Mouse (Mus musculus) common myeloid progenitor, adult 5-6 weeks (primary cell): ENCODE data around the gene Tomt. TPM values are rescaled to one million over a fixed set of nuclear protein-coding genes. Genes with fewer than 3 reads are reported as not detected.

Experiments used
- ATAC-seq: replicated peaks from 2 replicates; pipeline ENCODE4 v1.8.0; 2016; ENCODE audit warnings: low read depth, mild to moderate bottlenecking, moderate TSS enrichment, inconsistent platforms; ENCODE audit not compliant: poor library complexity, severe bottlenecking
- total RNA-seq: library from RNA; stranded (forward); fragments of 200-1000, 187-1606 nt; gene quantifications from 2 replicates; pipeline ENCODE4 v1.2.3, GENCODE M21; 2017

Tomt gene
- total RNA-seq, 1 experiment from 2014 or later, result 0.91 TPM

- peak; percentile 88 for ATAC-seq
These were observed 435 bp downstream of the Tomt start, which contains the start of gene Lamtor1 for GRCm38 (mm10) chr7:101905561-101906286. TSS of gene Lamtor1 (plus strand) at chr7:101905904.

- no peak for ATAC-seq
These were observed 3.3 kb downstream of the Tomt start for GRCm38 (mm10) chr7:101902846-101903245.

DNA sequence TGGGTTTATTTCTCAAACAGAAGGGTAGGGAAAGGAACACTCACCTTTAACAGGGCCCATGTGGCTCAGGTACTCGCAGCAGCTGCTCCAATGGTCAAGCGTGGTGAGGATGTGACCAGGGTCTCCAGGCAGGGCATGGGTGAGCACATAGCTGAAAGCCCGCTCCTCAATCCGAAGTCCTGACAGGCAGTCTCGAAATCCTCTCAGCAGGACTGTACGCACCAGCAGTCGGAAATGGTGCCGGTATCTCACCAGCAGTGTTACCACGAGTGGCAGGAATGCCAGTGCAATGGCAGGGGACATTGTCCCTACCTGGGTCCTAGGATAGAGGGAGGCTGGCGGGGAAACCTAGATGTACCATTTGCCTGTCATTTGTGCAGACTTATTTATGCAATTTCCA, 4.2 kb downstream of the Tomt start:
- ATAC-seq, result no peak

DNA sequence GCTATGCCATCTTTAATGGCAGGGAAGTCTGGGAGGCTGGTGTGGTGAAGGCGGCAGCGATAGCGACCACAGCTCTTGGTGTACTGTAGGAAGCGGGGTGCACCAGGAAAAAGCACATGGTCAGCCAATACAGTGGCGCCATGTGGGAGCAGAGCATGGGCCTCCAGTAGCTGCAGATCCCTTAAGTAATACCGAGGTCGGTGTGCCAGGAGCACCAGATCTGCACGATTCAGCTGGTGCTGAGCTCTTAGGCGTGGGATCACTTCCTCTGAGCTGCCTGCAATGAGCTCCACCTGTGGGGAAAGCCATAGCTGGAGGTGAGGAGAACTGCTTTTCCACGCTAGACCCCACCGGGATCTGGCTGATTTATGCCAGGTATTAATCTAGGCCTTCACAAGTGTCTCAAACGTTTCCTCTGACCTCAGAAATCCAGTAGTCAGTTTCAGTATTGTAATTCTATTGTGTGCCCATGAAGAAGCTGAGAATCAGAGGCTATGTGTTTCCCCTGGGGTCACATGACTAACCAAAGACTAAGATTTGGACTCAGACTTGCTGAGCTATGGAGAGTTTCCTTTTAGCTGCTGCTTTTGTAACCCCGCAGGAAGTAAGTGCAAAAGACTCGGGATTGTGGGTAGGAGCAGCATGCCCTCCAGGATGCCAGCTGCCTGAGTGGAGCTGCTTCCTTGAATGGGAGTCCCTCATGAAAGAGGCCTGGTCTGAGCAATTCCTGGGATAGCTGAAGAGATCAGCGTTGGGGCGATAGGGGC, 5.6 kb downstream of the Tomt start:
- ATAC-seq, result no peak

GRCm38 (mm10) chr7:101896104-101897066, 9.8 kb downstream of the Tomt start:
- ATAC-seq, result peak; percentile 92

- no peak for ATAC-seq
These were observed 10.5 kb downstream of the Tomt start for GRCm38 (mm10) chr7:101895695-101896094.

DNA sequence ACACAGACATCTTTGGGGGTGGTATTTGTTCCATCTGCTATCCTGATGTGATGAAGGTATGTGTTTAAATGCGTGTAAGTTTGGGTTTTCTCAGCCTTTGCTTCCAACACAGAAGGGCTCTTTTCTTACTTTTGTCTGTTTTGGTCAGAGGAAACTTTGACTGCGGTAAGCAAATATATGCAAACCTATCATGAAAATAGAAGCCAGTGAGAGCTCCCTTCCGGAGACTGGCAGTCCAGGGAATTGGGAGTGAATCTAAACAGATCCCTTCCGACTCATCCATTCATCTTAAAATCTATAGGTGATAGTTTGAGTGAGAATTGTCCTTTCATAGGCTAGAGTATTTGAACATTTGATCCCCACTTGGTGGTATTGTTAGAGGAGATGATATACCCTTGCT, 17.7 kb downstream of the Tomt start:
- no peak for ATAC-seq

- no peak for ATAC-seq
These were observed 19.9 kb downstream of the Tomt start for GRCm38 (mm10) chr7:101886274-101886673.

DNA sequence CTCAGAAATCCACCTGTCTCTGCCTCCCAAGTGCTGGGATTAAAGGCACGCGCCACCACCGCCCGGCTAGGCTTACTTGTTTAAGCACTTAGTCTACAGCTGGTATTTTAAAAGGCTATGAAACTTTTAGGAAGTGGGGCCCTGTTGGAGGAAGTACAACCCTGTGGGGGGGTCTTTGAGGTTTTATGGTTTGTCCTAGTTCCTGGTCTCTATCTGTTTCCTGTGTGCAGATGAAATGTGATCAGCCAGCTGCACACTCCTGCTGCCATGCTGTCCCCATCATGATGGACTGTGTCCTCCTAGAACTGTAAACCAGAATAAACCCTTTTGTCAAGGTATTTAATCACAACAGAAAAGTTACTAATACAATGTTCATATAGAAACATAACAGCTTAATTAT, 22.0 kb downstream of the Tomt start:
- ATAC-seq, result 0 out of 2 replicates have a peak, but pooled peaks have one; percentile 25

DNA sequence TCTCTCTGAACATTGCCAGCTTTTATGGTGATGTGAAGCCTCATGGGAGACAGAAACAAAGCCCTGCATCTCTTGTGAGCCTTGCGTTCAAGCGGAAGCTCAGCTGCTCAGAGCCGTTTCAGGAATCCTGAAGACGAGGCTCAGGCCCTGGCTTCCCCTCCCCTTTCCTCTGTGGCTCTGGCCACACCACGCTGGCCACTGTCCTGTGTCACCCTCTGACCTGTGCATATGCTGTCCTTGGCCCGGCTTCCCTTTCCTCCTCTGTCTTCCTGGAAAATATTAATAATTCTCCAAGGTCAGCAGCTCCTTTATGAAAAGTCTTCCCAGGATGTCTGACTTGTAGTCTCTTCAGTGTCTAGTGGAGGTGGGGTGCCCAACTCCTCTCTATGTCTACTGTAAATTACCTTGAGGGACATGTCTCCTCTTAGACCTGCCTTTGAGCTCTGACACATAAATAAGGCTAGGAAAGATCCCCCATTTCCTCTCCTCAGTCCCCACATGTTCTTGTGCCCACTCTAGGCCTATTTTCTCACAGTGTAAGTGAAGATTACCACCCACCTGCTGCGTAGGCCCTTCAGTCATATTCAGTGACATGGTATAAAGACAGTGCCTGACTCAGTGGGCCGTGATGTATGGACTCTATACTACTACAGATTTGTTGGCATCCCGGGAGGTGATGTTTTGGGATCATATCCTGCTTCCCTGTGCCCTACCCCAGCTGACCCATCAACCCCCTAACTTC, 23.6 kb downstream of the Tomt start:
- no peak for ATAC-seq

DNA sequence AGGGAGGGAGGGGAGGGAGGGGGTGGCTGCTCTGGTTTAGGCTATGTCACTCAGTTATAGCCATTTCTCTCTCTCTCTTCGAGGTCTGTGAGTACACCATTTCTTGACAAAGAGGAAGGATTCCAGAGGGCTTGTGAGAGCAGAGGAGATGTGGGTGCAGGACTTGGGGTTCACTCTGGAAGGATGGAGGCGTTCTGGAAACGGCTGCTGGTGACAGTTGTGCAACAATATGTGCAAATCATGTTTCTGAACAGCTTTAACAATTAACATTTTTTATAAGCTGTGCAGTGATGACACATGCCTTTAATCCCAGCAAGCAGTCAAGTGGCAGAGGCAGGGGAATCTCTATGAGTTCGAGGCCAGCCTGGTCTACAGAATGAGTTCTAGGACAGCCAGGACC, 25.3 kb downstream of the Tomt start:
- ATAC-seq, result no peak

DNA sequence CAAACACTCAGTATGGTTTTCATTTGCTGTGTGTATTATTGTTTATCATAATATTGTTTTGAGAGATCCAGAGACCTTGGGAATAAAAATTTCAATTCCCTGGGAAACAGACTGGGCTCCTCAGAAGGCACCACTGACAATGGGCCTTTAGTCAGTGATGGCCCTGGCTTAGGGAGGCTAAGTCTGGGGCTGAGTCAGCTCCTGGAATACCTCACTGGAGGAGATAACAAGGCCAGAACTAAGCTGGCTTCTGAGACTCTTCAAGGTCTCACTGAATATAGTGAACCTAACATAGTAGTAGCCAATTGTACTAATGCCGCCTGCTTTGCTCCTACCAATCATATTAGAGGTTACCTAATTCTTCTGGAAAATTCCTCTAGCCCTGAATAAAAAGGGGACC, 30.2 kb downstream of the Tomt start:
- no peak for ATAC-seq

DNA sequence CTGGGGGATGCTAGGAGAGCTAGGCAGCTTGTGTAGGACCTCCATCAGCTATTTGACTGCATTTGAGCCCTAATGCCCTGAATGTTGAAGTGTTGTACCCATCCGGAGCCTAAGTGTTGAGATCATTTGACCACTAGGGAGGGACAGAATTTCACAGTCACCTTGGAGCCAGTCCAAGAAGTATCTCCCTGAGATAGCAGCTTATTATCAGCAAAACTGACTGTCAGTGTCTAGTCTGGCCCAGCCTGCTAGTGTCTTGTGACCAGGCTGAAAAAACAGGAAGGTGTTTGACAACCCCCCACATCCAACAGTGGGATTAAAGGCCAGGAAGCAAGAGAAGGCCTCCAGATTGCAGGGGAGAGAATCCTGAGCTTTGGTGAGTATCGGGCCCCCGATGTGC, 34.9 kb downstream of the Tomt start:
- peak; percentile 22; the same call in 1 of the 2 replicates for ATAC-seq

- no peak for ATAC-seq
These were observed 35.5 kb downstream of the Tomt start, which contains the start of gene Folr1 for GRCm38 (mm10) chr7:101870629-101871028. TSS of gene Folr1 (minus strand) at chr7:101870788.

DNA sequence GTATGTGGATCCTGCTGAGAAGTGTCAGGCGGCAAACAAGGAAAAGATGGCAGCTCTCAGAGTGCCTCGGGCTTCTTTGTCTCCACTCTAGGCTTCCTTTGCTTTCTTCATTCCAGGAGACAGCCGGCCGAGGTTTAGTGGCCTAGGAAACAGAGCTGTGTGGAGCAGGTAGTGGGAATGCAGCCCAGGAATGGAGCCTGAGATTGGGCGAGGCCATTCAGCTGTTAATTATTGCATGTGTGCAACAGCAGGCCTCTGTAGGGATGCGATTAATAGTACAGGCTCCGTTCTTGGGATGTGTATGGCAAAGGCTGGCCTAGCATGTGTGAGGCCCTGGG, 37.0 kb downstream of the Tomt start:
- ATAC-seq, result no peak

- no peak for ATAC-seq
These were observed 37.7 kb downstream of the Tomt start for GRCm38 (mm10) chr7:101868241-101869162.

DNA sequence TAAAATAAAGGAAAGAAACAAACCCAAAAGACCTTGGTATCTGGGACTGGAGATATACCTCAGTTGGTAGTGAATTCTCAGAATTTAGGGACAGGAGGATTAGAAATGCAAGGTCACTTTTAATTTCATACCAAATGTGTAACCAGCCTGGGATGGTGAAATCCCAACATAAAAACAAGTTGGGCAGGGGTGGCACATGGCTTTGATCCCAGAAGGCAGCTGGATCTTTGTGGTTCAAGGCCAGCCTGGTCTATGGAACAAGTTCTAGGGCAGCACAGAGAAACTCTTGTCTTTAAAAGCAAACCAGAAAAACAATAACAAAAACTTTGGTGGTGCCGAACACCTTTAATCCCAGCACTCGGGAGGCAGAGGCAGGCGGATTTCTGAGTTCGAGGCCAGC, 38.7 kb downstream of the Tomt start:
- no peak for ATAC-seq

- no peak for ATAC-seq
These were observed 39.5 kb downstream of the Tomt start for GRCm38 (mm10) chr7:101866491-101867265.
